Mouse (Mus musculus): ENCODE measurements around the gene C2cd5.
"Not testable (repeated sequence)": the region's sequence is repeated elsewhere in the genome, so short reads cannot be mapped to it uniquely, and the experiment has no call there.

The C2cd5 gene

DNA sequence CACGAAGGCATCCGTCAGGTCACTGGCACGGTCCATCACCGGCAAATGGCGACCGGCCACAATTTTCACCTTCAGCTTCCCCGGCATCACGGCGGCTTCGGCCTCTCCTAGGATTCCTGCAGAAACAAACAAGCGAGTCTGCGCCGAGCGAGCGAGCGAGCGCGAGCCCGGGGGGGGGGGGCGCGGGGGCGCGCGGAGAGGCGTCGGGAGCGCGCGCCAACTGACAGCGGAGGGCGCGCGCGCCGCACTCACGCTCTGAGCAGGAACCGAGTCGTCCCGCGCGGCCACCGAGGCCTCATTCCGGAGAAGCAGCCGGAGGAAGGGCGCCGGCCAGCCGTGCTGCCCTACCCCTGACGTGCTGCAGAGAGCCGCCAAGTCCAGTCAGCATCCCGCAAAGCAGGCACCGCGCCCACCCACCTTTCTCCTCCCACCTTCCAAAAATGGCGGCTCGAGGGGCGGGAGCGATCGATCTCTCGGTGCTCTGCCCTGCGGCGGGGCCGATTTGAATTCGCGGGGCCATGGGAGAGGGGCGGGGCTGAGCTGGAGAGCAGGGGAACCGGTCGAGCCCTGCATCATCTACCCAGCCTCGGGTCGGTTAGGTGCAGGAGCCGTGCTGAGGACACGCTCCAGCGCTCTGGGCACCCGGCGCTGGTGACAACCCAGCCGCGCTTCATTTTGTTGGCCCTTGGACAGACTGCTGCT lies at the start of gene C2cd5:
Gene C2cd5 (minus strand): TSS at position 461 of the 702 bp plus-strand sequence.
- in situ Hi-C loops (cut with MboI, MseI), result loop anchor here (5.0 to 25.0 kb wide), 3 partner anchors 72 to 713 kb away; partner anchors contain the start of genes Golt1b (in 1 of the 2) and Recql (in 1 of the 2)

- in situ Hi-C loops (cut with MboI, MseI), result no loop called here
Measured at GRCm38 (mm10) chr6:143148868-143149267, 48.9 kb upstream of the C2cd5 start.

- in situ Hi-C loops (cut with MboI, MseI), result no loop called here
Measured at GRCm38 (mm10) chr6:143146756-143147155, 46.8 kb upstream of the C2cd5 start.

GRCm38 (mm10) chr6:143145051-143145450 lies 45.1 kb upstream of the C2cd5 start:
- in situ Hi-C loops (cut with MboI, MseI), result no loop called here

DNA sequence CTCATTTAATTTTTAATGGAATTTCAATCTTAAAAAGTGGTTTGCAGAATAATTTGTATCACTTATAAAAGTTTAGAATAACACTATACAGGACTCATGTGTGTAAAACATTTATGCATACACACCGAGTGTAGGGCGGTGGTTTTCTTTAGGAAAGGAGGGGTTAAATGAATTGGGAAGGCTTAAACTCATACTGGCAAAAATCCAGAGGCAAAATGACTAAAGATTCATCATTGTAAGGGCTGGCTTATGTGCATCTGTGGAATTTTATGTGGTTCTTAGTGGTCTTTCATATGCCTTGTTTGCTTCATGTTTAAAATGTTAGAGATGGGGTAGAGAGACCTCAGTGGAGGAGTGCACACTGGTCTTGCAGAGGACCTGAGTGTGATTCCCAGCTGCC lies 44.6 kb upstream of the C2cd5 start:
- in situ Hi-C loops (cut with MboI, MseI), result no loop called here

GRCm38 (mm10) chr6:143143775-143144273 lies 43.9 kb upstream of the C2cd5 start:
- in situ Hi-C loops (cut with MboI, MseI), result no loop called here

DNA sequence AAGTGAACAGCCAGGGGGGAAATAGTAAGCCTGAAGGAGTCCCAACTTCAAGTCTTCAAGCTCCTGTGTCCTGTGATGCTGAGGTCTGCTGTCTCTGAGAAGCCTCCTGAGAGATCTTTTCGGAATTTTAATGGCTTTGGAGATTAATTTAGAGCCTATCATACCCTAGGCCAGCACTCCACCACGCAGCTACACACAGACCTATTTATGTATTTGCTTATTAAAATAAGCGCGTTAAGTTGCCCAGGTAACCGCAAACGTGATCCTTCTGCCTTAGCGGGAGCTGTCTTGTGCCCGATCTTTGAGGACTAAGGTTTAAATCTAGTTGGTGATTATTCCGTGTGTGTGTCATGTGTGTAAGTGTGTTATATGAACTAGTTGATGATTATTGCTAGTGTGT lies 43.4 kb upstream of the C2cd5 start:
- in situ Hi-C loops (cut with MboI, MseI), result no loop called here

DNA sequence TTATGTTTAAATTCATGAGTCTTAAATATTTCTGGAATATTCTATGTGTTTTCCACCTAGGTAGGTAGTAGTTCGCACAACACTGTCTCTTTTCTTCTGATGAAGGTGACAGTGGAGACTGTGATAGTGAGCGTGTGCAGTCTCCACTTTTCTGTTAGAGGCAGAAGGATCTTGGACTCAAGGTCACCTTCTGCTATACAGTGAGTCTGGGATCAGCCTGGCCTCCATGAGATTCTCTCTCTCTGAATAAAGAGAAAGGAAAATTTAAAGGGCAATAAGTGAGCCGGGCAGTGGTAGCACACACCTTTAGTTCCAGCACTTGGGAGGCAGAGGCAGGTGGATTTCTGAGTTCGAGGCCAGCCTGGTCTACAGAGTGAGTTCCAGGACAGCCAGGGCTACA lies 42.9 kb upstream of the C2cd5 start:
- in situ Hi-C loops (cut with MboI, MseI), result no loop called here

- in situ Hi-C loops (cut with MboI, MseI), result not testable (repeated sequence)
Measured at GRCm38 (mm10) chr6:143141624-143142592, 42.0 kb upstream of the C2cd5 start.

- in situ Hi-C loops (cut with MboI, MseI), result no loop called here
Measured at GRCm38 (mm10) chr6:143140884-143141283, 40.9 kb upstream of the C2cd5 start.

DNA sequence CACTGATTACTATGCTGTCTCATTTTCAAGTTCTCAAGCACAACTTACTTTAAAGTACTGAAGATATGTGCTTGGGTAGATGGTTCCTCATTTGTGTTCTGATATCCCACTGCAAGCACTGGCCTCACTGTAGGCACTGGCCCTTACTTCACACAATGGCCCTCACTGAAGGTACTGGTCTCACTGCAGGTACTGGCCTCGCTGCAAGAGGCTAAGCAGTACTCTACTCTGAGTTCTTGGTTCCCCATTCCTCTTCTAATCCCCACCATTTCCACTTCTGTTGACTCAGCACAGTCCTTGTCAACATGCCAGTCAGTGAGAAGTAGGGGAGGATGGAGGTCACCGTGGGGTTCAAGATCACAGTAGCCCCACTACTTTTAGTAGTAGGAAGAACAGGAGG lies 39.5 kb upstream of the C2cd5 start:
- in situ Hi-C loops (cut with MboI, MseI), result no loop called here

- in situ Hi-C loops (cut with MboI, MseI), result no loop called here
Measured at GRCm38 (mm10) chr6:143137341-143137740, 37.4 kb upstream of the C2cd5 start.

DNA sequence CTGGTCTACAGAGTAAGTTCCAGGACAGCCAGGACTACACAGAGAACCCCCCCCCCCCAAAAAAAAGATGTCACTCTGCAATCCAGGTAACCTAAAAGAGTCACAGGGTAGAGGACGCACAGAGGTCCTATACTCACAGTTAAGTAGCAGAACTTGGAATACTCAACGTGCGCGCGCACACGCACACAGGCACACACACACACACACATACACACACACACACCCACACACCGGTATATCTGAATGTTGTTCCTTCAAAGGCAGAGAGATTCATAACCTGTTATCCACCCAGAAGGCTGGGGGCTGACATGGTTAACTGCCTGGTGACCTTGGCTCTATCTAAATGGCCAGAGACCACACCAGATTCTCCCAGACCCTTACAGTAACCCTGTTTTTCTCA lies 36.7 kb upstream of the C2cd5 start:
- in situ Hi-C loops (cut with MboI, MseI), result no loop called here

DNA sequence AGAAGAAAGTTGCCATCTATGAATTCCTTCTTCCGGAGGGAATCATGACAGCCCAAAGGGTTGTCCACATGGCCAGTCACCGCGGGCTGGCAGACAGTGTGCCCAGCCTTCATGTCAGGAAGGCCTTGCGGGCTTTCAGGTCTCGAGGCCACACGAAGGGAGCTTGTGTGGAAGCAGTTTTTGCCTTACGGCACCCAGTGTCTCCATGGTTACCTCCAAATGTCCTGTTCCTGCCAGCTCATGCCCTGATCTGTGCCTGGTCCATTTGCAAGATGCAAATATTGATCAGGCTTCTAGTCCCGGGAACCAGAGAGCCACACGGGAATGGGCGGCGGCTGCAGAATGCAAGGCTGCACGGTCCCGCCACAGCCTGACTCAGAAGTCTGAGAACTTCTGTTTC lies 35.2 kb upstream of the C2cd5 start:
- in situ Hi-C loops (cut with MboI, MseI), result no loop called here

GRCm38 (mm10) chr6:143133150-143133549 lies 33.2 kb upstream of the C2cd5 start:
- in situ Hi-C loops (cut with MboI, MseI), result no loop called here

GRCm38 (mm10) chr6:143131895-143132652 lies 32.1 kb upstream of the C2cd5 start:
- in situ Hi-C loops (cut with MboI, MseI), result no loop called here

- in situ Hi-C loops (cut with MboI, MseI), result no loop called here
Measured at GRCm38 (mm10) chr6:143130411-143130810, 30.5 kb upstream of the C2cd5 start.

DNA sequence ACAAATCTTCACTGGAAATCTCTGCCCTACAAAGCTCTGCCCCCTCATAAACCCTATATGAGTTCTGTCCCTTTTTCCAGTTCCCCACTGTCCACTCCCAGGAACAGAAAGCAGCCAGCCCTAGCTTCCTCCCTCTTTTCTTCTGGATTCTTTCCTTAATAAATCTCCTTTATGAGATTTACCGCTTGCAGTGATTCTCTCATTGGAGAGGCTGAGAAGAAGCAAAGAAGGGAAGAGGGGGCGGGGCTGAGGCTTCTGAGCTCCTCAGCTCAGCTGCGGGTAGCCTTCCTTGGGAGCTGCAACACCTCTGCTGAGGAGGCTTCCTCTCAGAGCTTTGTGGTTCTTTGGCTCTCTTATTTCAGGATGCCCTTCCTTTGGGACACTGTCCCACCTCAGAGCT lies 30.0 kb upstream of the C2cd5 start:
- in situ Hi-C loops (cut with MboI, MseI), result no loop called here

- in situ Hi-C loops (cut with MboI, MseI), result no loop called here
Measured at GRCm38 (mm10) chr6:143129466-143129865, 29.5 kb upstream of the C2cd5 start.

GRCm38 (mm10) chr6:143125721-143126120 lies 25.8 kb upstream of the C2cd5 start:
- in situ Hi-C loops (cut with MboI, MseI), result no loop called here

DNA sequence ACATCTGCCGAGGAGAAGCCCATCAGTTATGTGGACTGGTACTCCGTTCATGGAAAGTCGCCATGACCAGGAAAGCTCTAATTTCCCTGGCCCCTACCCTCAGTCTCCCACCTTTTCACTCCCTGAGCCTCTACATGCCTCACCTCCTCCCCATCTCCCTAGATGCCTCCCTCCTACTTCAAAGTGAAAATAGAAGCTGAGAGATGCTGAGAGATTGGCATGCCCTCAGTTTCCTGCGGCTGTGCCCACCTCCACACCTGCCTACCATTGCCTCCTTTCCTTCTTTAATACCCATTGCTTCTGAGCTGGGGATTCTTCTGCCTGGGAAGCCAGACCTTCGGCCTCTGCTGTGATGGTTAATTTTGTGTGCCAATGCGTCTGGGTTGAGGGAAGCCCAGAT lies 19.4 kb upstream of the C2cd5 start:
- in situ Hi-C loops (cut with MboI, MseI), result loop anchor here (5.0 to 25.0 kb wide), 2 partner anchors 43 to 732 kb away; partner anchors contain the start of genes Golt1b (in 1 of the 2) and Recql (in 1 of the 2)

Data from T-helper 17 cell (primary cell).